Mouse (Mus musculus) stomach, embryonic 14.5 days (tissue): Measurements from ENCODE around the gene Rtp2. TPM values are rescaled to one million over a fixed set of nuclear protein-coding genes. Genes with fewer than 3 reads are reported as not detected.

Source experiments
- ATAC-seq: fragments of 200-750 bp; cut with Nextera tagmentation; 2 replicates; pipeline ENCODE4 v1.8.0; 2017; ENCODE audit warnings: low read depth, moderate TSS enrichment; ENCODE audit not compliant: insufficient number of reproducible peaks, insufficient read depth, low FRiP score
- H3K27ac ChIP-seq: fragments of 300-500 bp; sonication (generic); 2 replicates; pipeline ENCODE4 v1.5.1; 2014; ENCODE audit warnings: mild to moderate bottlenecking, low read length, moderate library complexity, mixed read lengths
- H3K27me3 ChIP-seq: fragments of 300-500 bp; sonication (generic); 2 replicates; pipeline ENCODE4 v1.6.1; 2014; ENCODE audit warnings: low read length, control low read depth, mixed read lengths; ENCODE audit not compliant: control insufficient read depth, insufficient read depth
- H3K36me3 ChIP-seq: fragments of 300-500 bp; sonication (generic); 2 replicates; pipeline ENCODE4 v1.6.1; 2014; ENCODE audit warnings: mild to moderate bottlenecking, control low read depth, low read length, moderate library complexity, mixed read lengths; ENCODE audit not compliant: control insufficient read depth, insufficient read depth
- H3K4me1 ChIP-seq: fragments of 300-500 bp; sonication (generic); 2 replicates; pipeline ENCODE4 v1.6.1; 2014; ENCODE audit warnings: low read length, control low read depth, mixed read lengths; ENCODE audit not compliant: control insufficient read depth, insufficient read depth
- H3K4me2 ChIP-seq: fragments of 300-500 bp; sonication (generic); replicated peaks from 2 replicates; pipeline ENCODE4 v1.6.1; 2014; ENCODE audit warnings: low read depth, low read length, control low read depth
- H3K4me3 ChIP-seq: fragments of 300-500 bp; sonication (generic); 2 replicates; pipeline ENCODE4 v1.5.1; 2014; ENCODE audit warnings: low read depth, low read length, control low read depth
- H3K9ac ChIP-seq: fragments of 300-500 bp; sonication (generic); replicated peaks from 2 replicates; pipeline ENCODE4 v1.6.1; 2014; ENCODE audit warnings: low read depth, mild to moderate bottlenecking, control low read depth, low read length, moderate library complexity, mixed read lengths
- H3K9me3 ChIP-seq: fragments of 300-500 bp; sonication (generic); 2 replicates; pipeline ENCODE4 v1.6.1; 2016; ENCODE audit warnings: low read depth, low read length, control low read depth; ENCODE audit not compliant: control insufficient read depth
- WGBS: fragments of 180-500 bp; shearing (Covaris S2); extraction: QIAGEN DNeasy Blood & Tissue Kit; methylation state at CpG from one replicate; pipeline ENCODE4 v1.1.7; 2014; 5-methylcytosine and 5-hydroxymethylcytosine counted together
- polyA plus RNA-seq: library from polyadenylated mRNA; unstranded; fragments of >200 nt; fragmentation: Nextera tagmentation; extraction: Ambion mirVana; gene quantifications from 2 replicates; pipeline ENCODE4 v1.2.1, GENCODE M21; 2014

Rtp2 gene
- polyA plus RNA-seq, 1 experiment from 2014 or later: not detected

DNA sequence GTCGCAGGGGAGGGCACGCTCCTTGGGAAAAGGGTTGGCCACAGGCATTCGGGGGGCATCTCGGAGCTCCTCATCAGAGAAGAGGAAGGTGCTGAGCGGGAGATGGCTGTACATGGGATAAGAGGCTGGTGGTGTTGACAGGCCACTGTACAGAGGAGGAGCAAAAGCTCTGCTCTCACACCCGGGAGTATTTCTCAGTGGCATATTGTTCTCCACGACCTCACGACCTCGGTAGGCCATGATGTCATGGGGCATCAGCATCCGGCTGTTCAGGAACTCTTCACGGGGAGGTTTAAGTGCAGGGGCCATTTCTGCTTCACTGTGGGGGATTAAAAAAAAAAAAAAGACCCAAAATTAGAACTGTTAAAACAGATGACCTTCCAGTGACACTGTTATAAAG, 40.7 kb upstream of the Rtp2 start:
- Histone ChIP-seq H3K27ac (no peak overlapping the region), H3K4me3 (no peak overlapping the region), H3K27me3 (no peaks in the 10 kb centered on the region), H3K9ac (no peak overlapping the region), H3K4me1 (no peaks in the 10 kb centered on the region), H3K9me3 (no peaks in the 10 kb centered on the region), H3K4me2 (no peak overlapping the region), H3K36me3 (peaks cover 6% of the 10 kb centered on the region; the same call in 1 of the 2 replicates)
- ATAC-seq: no peak
- 83% methylated on average over 11 of the region's 11 CpGs for WGBS

DNA sequence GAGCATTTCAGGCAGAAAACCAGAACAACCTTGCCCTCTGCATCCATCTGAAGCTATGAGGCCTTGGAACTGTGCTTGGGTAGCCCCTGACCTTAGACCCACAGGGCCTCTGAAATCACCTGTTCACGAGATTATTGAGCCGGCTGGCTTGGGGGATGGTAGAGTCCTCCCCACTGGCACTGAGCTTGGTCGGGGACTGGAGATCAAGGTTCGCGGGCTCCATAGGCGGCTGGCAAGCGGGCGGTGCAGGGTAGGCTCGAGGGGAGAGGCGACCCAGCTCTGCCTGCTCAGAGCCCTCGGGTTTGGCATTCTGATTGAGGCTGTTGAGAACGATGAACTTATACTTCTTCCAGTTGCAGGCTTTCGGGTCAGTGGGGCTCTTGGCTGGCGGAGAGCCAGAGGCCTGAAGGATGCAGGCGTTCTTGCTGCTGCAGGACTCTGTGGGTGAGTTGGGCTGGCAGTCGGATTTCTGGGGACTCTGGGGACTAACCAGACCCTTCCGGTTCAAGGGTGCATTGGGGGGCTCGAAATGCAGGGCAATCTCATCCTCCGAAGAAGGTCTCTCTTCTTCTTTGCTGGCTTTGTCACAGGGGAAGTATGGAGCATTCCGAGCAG, 40.0 kb upstream of the Rtp2 start:
- H3K27ac ChIP-seq: no peak overlapping the region
- H3K4me3 ChIP-seq: no peak overlapping the region
- no peaks in the 10 kb centered on the region for H3K4me1 ChIP-seq
- ATAC-seq: no peak
- H3K36me3 ChIP-seq: peaks cover 6% of the 10 kb centered on the region; the same call in 1 of the 2 replicates
- H3K9me3 ChIP-seq: no peaks in the 10 kb centered on the region
- 72% methylated on average over 20 of the region's 20 CpGs for WGBS
- no peak overlapping the region for H3K9ac ChIP-seq
- H3K27me3 ChIP-seq: no peaks in the 10 kb centered on the region
- no peak overlapping the region for H3K4me2 ChIP-seq

DNA sequence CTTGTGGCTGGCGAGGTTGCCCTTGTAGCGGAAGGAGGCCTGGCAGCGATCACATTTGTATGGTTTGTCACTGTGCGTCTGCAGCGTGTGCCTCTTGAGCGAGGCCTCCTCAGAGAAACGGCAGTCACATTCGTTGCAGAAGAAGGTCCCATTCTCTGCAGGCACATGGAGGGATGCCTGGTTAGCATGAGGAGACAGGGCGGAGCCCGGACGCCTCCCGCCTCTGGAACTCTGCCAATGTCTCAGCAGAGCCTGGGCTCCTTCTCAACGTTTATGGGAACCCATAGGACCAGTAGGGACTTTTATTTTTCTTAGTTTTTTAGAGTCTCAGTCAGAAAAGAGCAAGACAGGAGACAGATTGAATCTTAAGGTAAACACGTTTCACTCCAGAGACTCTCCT, 37.7 kb upstream of the Rtp2 start:
- no peak overlapping the region for H3K27ac ChIP-seq
- no peaks in the 10 kb centered on the region for H3K4me1 ChIP-seq
- 0 out of 2 replicates have a peak, but pooled peaks have one; percentile 58 for ATAC-seq
- no peak overlapping the region for H3K4me3 ChIP-seq
- no peak overlapping the region for H3K4me2 ChIP-seq
- 62% methylated on average over 14 of the region's 14 CpGs for WGBS
- H3K36me3 ChIP-seq: peaks cover 6% of the 10 kb centered on the region; the same call in 1 of the 2 replicates
- H3K9ac ChIP-seq: no peak overlapping the region
- no peaks in the 10 kb centered on the region for H3K27me3 ChIP-seq
- no peaks in the 10 kb centered on the region for H3K9me3 ChIP-seq

DNA sequence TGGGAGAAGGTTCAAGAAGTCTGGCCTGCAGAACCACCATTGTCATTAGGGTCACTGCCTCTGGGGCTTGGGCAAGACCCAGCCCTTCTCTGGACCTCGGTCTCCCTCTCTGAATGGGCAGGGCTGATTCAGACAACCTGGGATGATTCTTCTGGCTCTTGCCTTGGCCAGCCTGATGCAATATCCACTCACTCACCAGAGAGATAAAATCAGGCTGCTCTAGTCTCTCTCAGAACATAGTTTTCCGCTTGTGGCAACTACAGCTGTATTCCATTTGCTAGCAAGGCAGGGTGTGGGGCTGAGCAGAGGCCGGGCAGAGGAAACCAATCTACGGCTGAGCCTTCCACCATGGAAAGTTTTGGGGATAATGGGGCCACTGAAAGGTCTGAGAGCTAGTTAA, 36.7 kb upstream of the Rtp2 start:
- no peaks in the 10 kb centered on the region for H3K4me1 ChIP-seq
- no peak overlapping the region for H3K9ac ChIP-seq
- H3K27ac ChIP-seq: no peak overlapping the region
- H3K4me3 ChIP-seq: no peak overlapping the region
- H3K36me3 ChIP-seq: peaks cover 3% of the 10 kb centered on the region; the same call in 1 of the 2 replicates
- no peak overlapping the region for H3K4me2 ChIP-seq
- no peaks in the 10 kb centered on the region for H3K9me3 ChIP-seq
- ATAC-seq: no peak
- WGBS: 84% methylated on average over 4 of the region's 4 CpGs
- H3K27me3 ChIP-seq: no peaks in the 10 kb centered on the region

DNA sequence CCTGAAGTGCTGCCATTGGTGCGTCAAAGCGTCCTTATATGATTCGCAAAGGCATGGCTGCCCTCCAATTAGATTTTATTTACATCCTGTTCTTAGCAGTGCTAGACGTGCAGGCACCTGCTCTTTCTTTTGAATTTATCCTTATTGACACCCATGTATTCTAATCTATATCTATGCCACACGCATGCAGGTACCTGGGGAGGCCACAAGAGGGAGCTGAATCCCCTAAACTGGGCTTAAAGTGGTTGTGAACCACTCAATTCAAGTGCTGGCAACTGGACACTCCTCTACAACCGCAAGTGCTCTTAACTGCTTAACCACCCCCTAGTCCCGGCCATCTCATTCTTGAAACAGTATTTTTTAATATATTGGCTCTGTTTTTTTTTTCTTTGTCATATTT, 35.1 kb upstream of the Rtp2 start:
- 82% methylated on average over 7 of the region's 7 CpGs for WGBS

DNA sequence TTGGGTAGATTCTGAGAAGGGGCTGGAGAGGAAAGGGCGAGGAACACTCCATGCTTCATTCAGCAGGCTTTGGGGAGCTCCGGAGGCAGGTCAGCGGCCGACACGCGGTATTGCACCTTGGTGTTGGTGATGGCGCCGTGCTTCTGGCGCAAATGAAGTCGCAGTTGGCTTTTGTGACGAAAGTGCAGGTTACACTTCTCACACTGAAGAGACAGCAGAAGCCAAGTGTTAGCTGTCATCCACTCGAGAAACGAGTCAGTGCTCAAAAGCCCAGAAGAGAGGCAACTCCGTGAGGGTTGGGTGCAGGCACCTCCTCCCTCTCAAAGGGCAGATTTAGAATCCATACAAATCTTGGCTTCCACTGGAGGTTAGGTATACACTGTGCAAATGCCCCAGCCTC, 33.9 kb upstream of the Rtp2 start:
- 91% methylated on average over 14 of the region's 14 CpGs for WGBS
- Histone ChIP-seq H3K4me2 (no peak overlapping the region), H3K27me3 (no peaks in the 10 kb centered on the region), H3K27ac (no peak overlapping the region), H3K9ac (no peak overlapping the region), H3K4me1 (no peaks in the 10 kb centered on the region), H3K4me3 (no peak overlapping the region), H3K9me3 (no peaks in the 10 kb centered on the region), H3K36me3 (peaks cover 3% of the 10 kb centered on the region; the same call in 1 of the 2 replicates)
- no peak for ATAC-seq

More for the DNA sequence above, 35.1 kb upstream of the Rtp2 start:
- H3K4me1 ChIP-seq: no peaks in the 10 kb centered on the region
- H3K4me3 ChIP-seq: no peak overlapping the region
- H3K9me3 ChIP-seq: no peaks in the 10 kb centered on the region
- ATAC-seq: no peak
- H3K27me3 ChIP-seq: no peaks in the 10 kb centered on the region
- no peak overlapping the region for H3K4me2 ChIP-seq
- H3K9ac ChIP-seq: no peak overlapping the region
- peaks cover 3% of the 10 kb centered on the region; the same call in 1 of the 2 replicates for H3K36me3 ChIP-seq
- no peak overlapping the region for H3K27ac ChIP-seq

DNA sequence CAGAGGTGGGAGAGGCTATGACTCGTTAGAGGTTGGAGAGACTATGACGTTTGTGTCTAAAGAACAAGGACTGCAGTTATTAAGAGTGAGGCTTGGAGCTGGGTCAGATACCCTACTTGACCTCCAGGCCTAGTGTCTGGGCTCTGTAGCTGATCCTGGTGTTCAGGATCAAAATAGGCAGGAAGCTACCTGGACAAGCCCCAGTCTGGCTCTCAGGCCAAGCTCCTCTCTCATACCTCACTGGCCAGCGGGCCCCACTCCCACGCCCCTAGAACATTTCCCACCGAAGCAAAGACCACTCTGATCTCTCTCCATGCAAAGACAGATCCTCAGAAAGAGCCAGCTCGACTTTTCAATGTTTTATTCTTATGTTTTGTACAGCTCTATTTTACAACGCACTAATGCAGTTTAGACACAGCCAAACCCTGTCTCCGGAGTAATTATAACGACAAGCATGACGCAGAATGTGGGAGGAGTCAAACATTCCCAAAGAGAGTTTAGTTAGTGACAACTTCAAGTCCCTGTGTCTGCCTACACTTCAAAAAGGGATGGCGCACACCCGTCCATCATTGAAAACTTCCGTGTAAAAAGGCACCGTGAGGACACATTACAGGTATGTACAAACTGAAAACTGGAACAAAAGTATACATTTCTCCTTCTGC, 32.6 kb upstream of the Rtp2 start:
- H3K27ac ChIP-seq: no peak overlapping the region
- no peaks in the 10 kb centered on the region for H3K27me3 ChIP-seq
- H3K4me2 ChIP-seq: no peak overlapping the region
- no peak for ATAC-seq
- no peaks in the 10 kb centered on the region for H3K9me3 ChIP-seq
- H3K36me3 ChIP-seq: peaks cover 3% of the 10 kb centered on the region; the same call in 1 of the 2 replicates
- no peak overlapping the region for H3K9ac ChIP-seq
- 82% methylated on average over 14 of the region's 14 CpGs for WGBS
- no peaks in the 10 kb centered on the region for H3K4me1 ChIP-seq
- H3K4me3 ChIP-seq: no peak overlapping the region

DNA sequence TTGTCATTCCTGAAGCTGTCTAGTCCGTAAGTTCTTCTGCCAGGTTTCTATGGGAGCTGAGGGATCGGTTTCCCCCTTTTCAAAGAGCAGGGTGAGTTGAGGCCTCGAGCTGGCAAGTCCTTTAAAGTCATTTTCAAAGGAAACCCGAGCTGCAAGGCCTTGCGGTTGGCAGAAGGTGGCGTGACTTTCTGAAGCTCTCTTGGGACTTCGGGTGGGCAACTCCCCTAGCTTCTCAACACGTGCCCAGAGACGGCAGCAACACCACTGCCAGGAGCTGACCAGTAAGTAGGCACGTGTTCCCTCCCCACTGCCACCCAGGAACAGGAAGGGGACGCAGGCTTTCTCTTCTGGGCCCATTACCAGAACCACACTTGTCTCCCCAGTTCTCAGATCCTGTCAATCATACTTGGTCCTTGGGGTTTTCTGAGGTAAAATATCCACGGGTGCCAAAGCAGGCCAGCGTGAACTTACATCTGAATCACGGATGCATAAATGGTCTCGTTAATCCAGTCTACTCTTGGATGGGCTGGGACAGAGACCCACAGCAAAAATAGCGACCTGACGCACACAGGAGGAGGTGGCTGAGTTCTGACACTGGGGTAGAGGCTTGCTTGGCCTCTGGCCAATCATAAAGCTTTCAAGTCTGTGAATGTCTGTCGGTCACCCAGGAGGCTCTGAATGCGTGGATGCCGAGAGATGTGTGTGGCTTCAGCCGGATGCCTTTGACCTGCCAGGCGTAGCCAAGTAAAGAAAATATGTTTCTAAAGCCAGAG, 31.9 kb upstream of the Rtp2 start:
- Histone ChIP-seq H3K36me3 (peaks cover 3% of the 10 kb centered on the region; the same call in 1 of the 2 replicates), H3K27me3 (no peaks in the 10 kb centered on the region), H3K9ac (no peak overlapping the region), H3K9me3 (no peaks in the 10 kb centered on the region), H3K27ac (no peak overlapping the region), H3K4me2 (no peak overlapping the region), H3K4me1 (no peaks in the 10 kb centered on the region), H3K4me3 (no peak overlapping the region)
- no peak for ATAC-seq
- WGBS: 75% methylated on average over 22 of the region's 22 CpGs
